Mouse (Mus musculus) small intestine, adult 2 months (tissue): ENCODE measurements at regions not wholly inside any gene's neighbourhood (a gene's known extent, or its start where the extent isn't known, plus 50 kb on each side); places are given as distances from the start of the nearest gene placed in this dataset.

Source experiments
- H3K27ac ChIP-seq: fragments of 200-500 bp; 2 replicates; pipeline ENCODE4 v1.5.1; 2012; ENCODE audit warnings: low read depth, low read length, control low read depth, inconsistent platforms; ENCODE audit not compliant: insufficient read depth
- H3K27me3 ChIP-seq: fragments of 200-500 bp; 2 replicates; pipeline ENCODE4 v1.6.1; 2012; ENCODE audit warnings: mild to moderate bottlenecking, moderate library complexity, low read length, inconsistent platforms; ENCODE audit not compliant: control insufficient read depth, insufficient read depth
- H3K36me3 ChIP-seq: fragments of 200-500 bp; 2 replicates; pipeline ENCODE4 v1.6.1; 2012; ENCODE audit warnings: mild to moderate bottlenecking, low read length, control low read depth, inconsistent platforms; ENCODE audit not compliant: control insufficient read depth, insufficient read depth
- H3K4me1 ChIP-seq: fragments of 200-500 bp; 2 replicates; pipeline ENCODE4 v1.6.1; 2012; ENCODE audit warnings: low read length, inconsistent platforms, mixed read lengths; ENCODE audit not compliant: control insufficient read depth, insufficient read depth, insufficient read length
- H3K4me3 ChIP-seq: fragments of 200-500 bp; 2 replicates; pipeline ENCODE4 v1.5.1; 2012; ENCODE audit warnings: low read depth, mild to moderate bottlenecking, control low read depth, inconsistent platforms, low read length, moderate library complexity
- CTCF ChIP-seq: fragments of 200-500 bp; IDR thresholded peaks from 2 replicates; pipeline ENCODE4 v1.5.1; 2012; ENCODE audit warnings: low read depth, mild to moderate bottlenecking, control low read depth, inconsistent platforms, low read length, moderate library complexity, mixed read lengths; ENCODE audit not compliant: insufficient replicate concordance, insufficient read length; ENCODE audit errors: extremely low read depth
- POLR2A ChIP-seq: fragments of 200-500 bp; IDR thresholded peaks from 2 replicates; pipeline ENCODE4 v1.6.1; 2012; ENCODE audit warnings: low read depth, mild to moderate bottlenecking, control low read depth, inconsistent platforms, low read length, moderate library complexity
- WGBS: fragments of 180-500 bp; shearing (Covaris S2); methylation state at CpG from one replicate; pipeline ENCODE4 v1.1.7; 2018; 5-methylcytosine and 5-hydroxymethylcytosine counted together

GRCm38 (mm10) chr10:9459145-9459544, 215.9 kb downstream of the Samd5 start:
- Histone ChIP-seq H3K36me3 (no peaks in the 10 kb centered on the region), H3K27me3 (no peaks in the 10 kb centered on the region), H3K4me3 (no peak overlapping the region), H3K27ac (no peak overlapping the region), H3K4me1 (no peaks in the 10 kb centered on the region)
- WGBS: 94% methylated on average over 6 of the region's 6 CpGs
- TF ChIP-seq POLR2A (no peak), CTCF (no peak)

DNA sequence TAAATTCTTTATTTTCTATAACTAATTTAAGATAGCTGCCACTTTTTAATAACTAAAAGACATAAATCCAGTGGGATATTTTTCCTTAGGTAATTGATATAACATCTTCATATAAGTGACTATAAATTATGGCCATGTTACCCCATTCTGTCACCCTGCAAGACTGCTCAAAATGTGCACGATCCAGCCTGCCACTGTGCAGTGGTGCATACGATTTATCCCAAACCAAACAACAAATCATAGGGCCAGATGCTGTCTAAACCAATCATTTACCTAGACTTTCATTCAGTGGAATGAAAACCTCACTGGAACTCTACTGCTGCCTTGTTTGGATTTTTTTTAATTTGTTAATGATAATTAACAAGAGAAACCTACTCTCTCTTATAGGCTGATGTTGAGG, 216.5 kb downstream of the Samd5 start:
- TF ChIP-seq POLR2A: no peak
- TF ChIP-seq CTCF: no peak
- 79% methylated on average over 2 of the region's 2 CpGs for WGBS
- H3K27me3 ChIP-seq: no peaks in the 10 kb centered on the region

DNA sequence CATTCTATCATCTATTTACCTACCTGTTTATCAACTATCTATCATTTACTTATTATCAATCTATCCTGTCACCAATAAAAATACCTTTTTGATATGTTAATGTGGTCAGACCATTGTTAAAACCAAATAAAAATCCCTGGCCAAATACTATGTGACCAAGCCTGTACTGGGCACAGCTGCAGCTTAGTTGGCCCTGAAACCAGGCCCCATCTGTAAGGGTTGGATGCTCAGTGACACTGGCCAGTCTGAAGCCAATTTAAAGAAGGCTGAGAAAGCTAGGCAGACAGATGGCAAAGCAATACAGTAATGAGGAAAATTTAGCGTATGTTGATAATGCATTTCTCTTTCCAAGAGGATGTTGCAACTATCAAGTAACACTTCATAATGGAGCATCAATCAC, 217.8 kb downstream of the Samd5 start:
- no peaks in the 10 kb centered on the region for H3K4me1 ChIP-seq
- TF ChIP-seq CTCF: no peak
- TF ChIP-seq POLR2A: no peak
- H3K27ac ChIP-seq: no peak overlapping the region
- no peaks in the 10 kb centered on the region for H3K36me3 ChIP-seq
- H3K27me3 ChIP-seq: no peaks in the 10 kb centered on the region
- H3K4me3 ChIP-seq: no peak overlapping the region
- 88% methylated on average over 1 of the region's 1 CpGs for WGBS

More for the DNA sequence above, 216.5 kb downstream of the Samd5 start:
- Histone ChIP-seq H3K36me3 (no peaks in the 10 kb centered on the region), H3K4me3 (no peak overlapping the region), H3K4me1 (no peaks in the 10 kb centered on the region), H3K27ac (no peak overlapping the region)

DNA sequence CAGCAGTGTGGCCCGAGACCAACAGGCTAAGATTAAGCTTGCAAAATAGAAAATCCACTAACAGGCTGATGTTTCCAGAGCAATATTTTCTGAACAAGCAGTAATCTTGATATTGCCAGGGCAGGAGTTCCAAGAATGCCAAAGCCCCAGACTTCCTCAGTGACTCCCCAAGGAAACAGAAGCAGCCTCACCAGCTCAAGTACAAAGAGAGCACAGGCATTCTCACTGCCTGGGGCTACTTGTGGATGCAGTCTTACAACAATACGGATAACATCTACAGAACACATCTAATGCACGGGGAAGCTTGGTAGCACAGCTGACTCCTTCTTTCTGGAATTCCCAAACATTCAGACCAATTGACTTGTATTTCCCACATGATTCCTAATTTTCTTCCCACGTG, 235.9 kb downstream of the Samd5 start:
- no peak for TF ChIP-seq POLR2A
- H3K4me3 ChIP-seq: no peak overlapping the region
- no peaks in the 10 kb centered on the region for H3K4me1 ChIP-seq
- H3K36me3 ChIP-seq: no peaks in the 10 kb centered on the region
- H3K27me3 ChIP-seq: no peaks in the 10 kb centered on the region
- 71% methylated on average over 4 of the region's 4 CpGs for WGBS
- H3K27ac ChIP-seq: no peak overlapping the region

- Histone ChIP-seq H3K27me3 (no peaks in the 10 kb centered on the region), H3K27ac (no peak overlapping the region), H3K4me3 (no peak overlapping the region), H3K4me1 (no peaks in the 10 kb centered on the region), H3K36me3 (no peaks in the 10 kb centered on the region)
- WGBS: 32% methylated on average over 4 of the region's 4 CpGs
- no peak for TF ChIP-seq POLR2A
- no peak for TF ChIP-seq CTCF
These were observed 236.6 kb downstream of the Samd5 start for GRCm38 (mm10) chr10:9438366-9438765.

GRCm38 (mm10) chr10:9429085-9429484, 245.9 kb downstream of the Samd5 start:
- H3K4me1 ChIP-seq: no peaks in the 10 kb centered on the region
- TF ChIP-seq POLR2A (no peak), CTCF (no peak)
- no peaks in the 10 kb centered on the region for H3K27me3 ChIP-seq
- H3K4me3 ChIP-seq: no peak overlapping the region
- H3K27ac ChIP-seq: no peak overlapping the region
- WGBS: 92% methylated on average over 2 of the region's 2 CpGs
- no peaks in the 10 kb centered on the region for H3K36me3 ChIP-seq

DNA sequence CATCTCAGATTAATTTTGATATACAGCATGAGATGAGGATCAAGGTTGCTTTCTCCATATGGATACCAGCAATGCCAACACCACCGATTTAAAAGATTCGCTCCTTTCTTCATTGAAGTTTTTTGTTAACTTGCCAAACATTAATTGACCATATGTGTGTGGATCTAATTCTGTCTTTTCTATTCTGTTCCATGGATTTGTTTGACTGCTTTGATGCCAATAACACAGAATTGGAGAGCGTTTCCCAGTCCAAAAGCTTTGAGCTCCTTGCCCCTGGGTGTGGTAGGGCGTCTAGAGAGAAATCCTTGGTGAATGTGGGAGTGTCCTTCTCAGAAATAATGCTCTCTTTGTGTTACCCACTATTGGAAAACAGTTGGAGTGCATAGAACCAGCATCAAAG, 254.3 kb downstream of the Samd5 start:
- no peak for TF ChIP-seq POLR2A
- no peak for TF ChIP-seq CTCF
- Histone ChIP-seq H3K4me3 (no peak overlapping the region), H3K36me3 (no peaks in the 10 kb centered on the region), H3K4me1 (no peaks in the 10 kb centered on the region), H3K27ac (no peak overlapping the region), H3K27me3 (no peaks in the 10 kb centered on the region)
- WGBS: 61% methylated on average over 4 of the region's 4 CpGs

GRCm38 (mm10) chr10:9416685-9417084, 258.3 kb downstream of the Samd5 start:
- Histone ChIP-seq H3K4me1 (no peaks in the 10 kb centered on the region), H3K27me3 (no peaks in the 10 kb centered on the region), H3K27ac (no peak overlapping the region), H3K36me3 (no peaks in the 10 kb centered on the region), H3K4me3 (no peak overlapping the region)
- WGBS: 94% methylated on average over 5 of the region's 5 CpGs
- TF ChIP-seq POLR2A: no peak
- TF ChIP-seq CTCF: no peak
